Mouse (Mus musculus): Measurements from ENCODE around the gene Snrnp70. TPM values are rescaled to one million over a fixed set of nuclear protein-coding genes. Genes with fewer than 3 reads are reported as not detected.

The Snrnp70 gene
- polyA plus RNA-seq, 1 experiment, result 807 TPM

GRCm38 (mm10) chr7:45331502-45331901 is 64.0 kb downstream of the Snrnp70 start:
- H3K27ac ChIP-seq (ENCODE audit: insufficient read depth, low read length), result no peak overlapping the region
- H3K4me3 ChIP-seq (replicated peaks; ENCODE audit: insufficient read depth, low read depth, low read length), result no peak overlapping the region
- H3K4me1 ChIP-seq (ENCODE audit: control insufficient read depth, insufficient read depth, low read length), result no peaks in the 10 kb centered on the region
- no peak for DNase-seq
- H3K27me3 ChIP-seq (ENCODE audit: control insufficient read depth, insufficient read depth, low read length), result no peaks in the 10 kb centered on the region
- 87% methylated on average over 6 of the region's 6 CpGs for WGBS
- TF ChIP-seq CTCF (IDR thresholded peaks at IDR 0.05; ENCODE audit: borderline replicate concordance, insufficient read depth, low read depth, low read length) (no peak), POLR2A (IDR thresholded peaks at IDR 0.05; ENCODE audit: borderline replicate concordance, insufficient read depth, low read length) (no peak)

GRCm38 (mm10) chr7:45328841-45329475 is 66.6 kb downstream of the Snrnp70 start:
- H3K27ac ChIP-seq (ENCODE audit: insufficient read depth, low read length), result no peak overlapping the region
- no peak for DNase-seq
- no peaks in the 10 kb centered on the region for H3K27me3 ChIP-seq (ENCODE audit: control insufficient read depth, insufficient read depth, low read length)

More at GRCm38 (mm10) chr7:45328841-45329475, 66.6 kb downstream of the Snrnp70 start:
- Histone ChIP-seq H3K4me1 (ENCODE audit: control insufficient read depth, insufficient read depth, low read length) (no peaks in the 10 kb centered on the region), H3K4me3 (replicated peaks; ENCODE audit: insufficient read depth, low read depth, low read length) (no peak overlapping the region)
- TF ChIP-seq POLR2A (IDR thresholded peaks at IDR 0.05; ENCODE audit: borderline replicate concordance, insufficient read depth, low read length), result no peak
- TF ChIP-seq CTCF (IDR thresholded peaks at IDR 0.05; ENCODE audit: borderline replicate concordance, insufficient read depth, low read depth, low read length), result no peak
- 72% methylated on average over 13 of the region's 13 CpGs for WGBS

Other genes with a start within 250 kb of the Snrnp70 start
- gene Pih1d1, start 241.4 kb downstream of the Snrnp70 start, polyA plus RNA-seq (2012; rRNA removed), result 52.3 and 53.1 TPM in 2 replicates
- 17.2 and 18.0 TPM in 2 replicates for gene Aldh16a1, start 241.2 kb downstream of the Snrnp70 start, polyA plus RNA-seq (2012; rRNA removed)
- 397 and 476 TPM in 2 replicates for gene Slc17a7, start 231.8 kb downstream of the Snrnp70 start, polyA plus RNA-seq (2012; rRNA removed)
- 0.54 and 0.57 TPM in 2 replicates for gene Gfy, start 216.2 kb downstream of the Snrnp70 start, polyA plus RNA-seq (2012; rRNA removed)
- not detected in 2 replicates for gene Pth2, start 214.7 kb downstream of the Snrnp70 start, polyA plus RNA-seq (2012; rRNA removed)
- 1.9 and 2.4 TPM in 2 replicates for gene Ccdc155, start 190.8 kb downstream of the Snrnp70 start, polyA plus RNA-seq (2012; rRNA removed)
- 0.36 and 0.51 TPM in 2 replicates for gene Dkkl1, start 183.6 kb downstream of the Snrnp70 start, polyA plus RNA-seq (2012; rRNA removed)
- gene Tead2, start 180.0 kb downstream of the Snrnp70 start, polyA plus RNA-seq (2012; rRNA removed), result 4.7 and 5.0 TPM in 2 replicates
- 3.1 and 4.3 TPM in 2 replicates for gene Cd37, start 156.6 kb downstream of the Snrnp70 start, polyA plus RNA-seq (2012; rRNA removed)
- 2.6 and 3.1 TPM in 2 replicates for gene Slc6a16, start 154.7 kb downstream of the Snrnp70 start, polyA plus RNA-seq (2012; rRNA removed)
- not detected in 2 replicates for gene Slc6a21, start 118.2 kb downstream of the Snrnp70 start, polyA plus RNA-seq (2012; rRNA removed)
- gene Trpm4, start 62.0 kb downstream of the Snrnp70 start, polyA plus RNA-seq (2012; rRNA removed), result 17.5 and 18.9 TPM in 2 replicates
- gene Hrc, start 60.5 kb downstream of the Snrnp70 start, polyA plus RNA-seq (2012; rRNA removed), result 0.11 and 0.31 TPM in 2 replicates
- gene Ppfia3, start 28.7 kb downstream of the Snrnp70 start, polyA plus RNA-seq (2012; rRNA removed), result 84.3 and 85.9 TPM in 2 replicates
- 92.6 and 103 TPM in 2 replicates for gene Lin7b, start 25.2 kb downstream of the Snrnp70 start, polyA plus RNA-seq (2012; rRNA removed)
- not detected in 2 replicates for gene Kcna7, start 9.9 kb upstream of the Snrnp70 start, polyA plus RNA-seq (2012; rRNA removed)
- gene Ntf5, start 18.0 kb upstream of the Snrnp70 start, polyA plus RNA-seq (2012; rRNA removed), result 0.07 and 0.29 TPM in 2 replicates
- 0.59 and 1.1 TPM in 2 replicates for gene Lhb, start 25.1 kb upstream of the Snrnp70 start, polyA plus RNA-seq (2012; rRNA removed)
- gene Gys1, start 39.1 kb upstream of the Snrnp70 start, polyA plus RNA-seq (2012; rRNA removed), result 24.4 and 24.8 TPM in 2 replicates
- gene Ruvbl2, start 42.4 kb upstream of the Snrnp70 start, polyA plus RNA-seq (2012; rRNA removed), result 56.8 TPM in 2 replicates
- gene Ftl1, start 64.1 kb upstream of the Snrnp70 start, polyA plus RNA-seq (2012; rRNA removed), result 463 and 480 TPM in 2 replicates
- gene Bax, start 71.2 kb upstream of the Snrnp70 start, polyA plus RNA-seq (2012; rRNA removed), result 102 and 103 TPM in 2 replicates
- gene Tulp2, start 86.1 kb upstream of the Snrnp70 start, polyA plus RNA-seq (2012; rRNA removed), result 0.10 TPM in 1 of 2 replicates, not detected in the other
- gene Gm45808, start 91.1 kb upstream of the Snrnp70 start, polyA plus RNA-seq (2012; rRNA removed), result 0.33 TPM in 1 of 2 replicates, not detected in the other
- 4.7 and 5.6 TPM in 2 replicates for gene Dhdh, start 93.1 kb upstream of the Snrnp70 start, polyA plus RNA-seq (2012; rRNA removed)
- gene Nucb1, start 114.7 kb upstream of the Snrnp70 start, polyA plus RNA-seq (2012; rRNA removed), result 136 and 150 TPM in 2 replicates
- gene Ppp1r15a, start 130.5 kb upstream of the Snrnp70 start, polyA plus RNA-seq (2012; rRNA removed), result 26.7 and 28.5 TPM in 2 replicates
- gene Plekha4, start 130.6 kb upstream of the Snrnp70 start, polyA plus RNA-seq (2012; rRNA removed), result 1.2 and 1.3 TPM in 2 replicates
- gene Hsd17b14, start 159.2 kb upstream of the Snrnp70 start, polyA plus RNA-seq (2012; rRNA removed), result 1.3 and 1.9 TPM in 2 replicates
- gene Bcat2, start 174.4 kb upstream of the Snrnp70 start, polyA plus RNA-seq (2012; rRNA removed), result 21.1 and 24.2 TPM in 2 replicates
- not detected in 2 replicates for gene Fgf21, start 219.7 kb upstream of the Snrnp70 start, polyA plus RNA-seq (2012; rRNA removed)
- gene Fut1, start 221.5 kb upstream of the Snrnp70 start, polyA plus RNA-seq (2012; rRNA removed), result 0.07 and 0.08 TPM in 2 replicates
- 0.08 and 0.18 TPM in 2 replicates for gene Izumo1, start 226.1 kb upstream of the Snrnp70 start, polyA plus RNA-seq (2012; rRNA removed)
- gene Rasip1, start 231.7 kb upstream of the Snrnp70 start, polyA plus RNA-seq (2012; rRNA removed), result 7.6 and 7.7 TPM in 2 replicates
- 7.1 and 9.8 TPM in 2 replicates for gene Mamstr, start 244.2 kb upstream of the Snrnp70 start, polyA plus RNA-seq (2012; rRNA removed)

All from cerebellum, adult 2 months (tissue).